ENCODE assay signal across 22 mouse cellular contexts in the genomic region with DNA sequence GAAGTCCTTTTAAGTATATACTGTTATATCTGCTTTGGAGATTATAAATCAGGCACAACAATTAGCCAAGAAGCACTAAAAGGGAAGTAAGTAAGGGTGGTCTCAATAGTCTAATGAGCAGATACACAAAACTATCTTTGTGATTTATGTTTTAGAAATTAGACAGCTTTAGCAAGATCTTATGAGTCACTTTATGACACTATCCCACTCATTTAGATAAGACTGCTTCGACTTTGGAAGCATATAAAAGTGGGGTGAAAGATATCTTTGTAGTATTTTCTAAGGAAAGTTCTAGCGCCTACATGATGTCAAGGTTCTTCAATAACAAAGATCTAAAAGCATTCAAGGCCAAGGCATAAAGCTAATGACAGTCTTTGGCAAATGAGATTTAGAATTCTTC.
DNase-seq lines count a peak whose midpoint lies in the region; ATAC-seq and TF ChIP-seq lines count a peak whose summit lies in the region.
"Had no signal": no experiment of that assay in that cellular context is flagged by ENCODE, and none has a peak within 500 bp of the region (broad histone marks: within the 10 kb centered on the region; RNA-seq: fewer than 3 reads in every experiment).

No protein-coding gene starts in this region.

- no peaks in the 10 kb centered on the region for H3K36me3 ChIP-seq in intestine, embryonic 15.5 days
- H3K36me3 ChIP-seq in intestine, embryonic 16.5 days (ENCODE audit: control insufficient read depth, insufficient read depth, low read length) = no peaks in the 10 kb centered on the region
- H3K36me3 ChIP-seq in intestine, postnatal 0 days (ENCODE audit: control insufficient read depth, insufficient read depth) = no peaks in the 10 kb centered on the region
- H3K36me3 ChIP-seq: G1E had no signal

- WGBS in intestine, embryonic 15.5 days = 63% methylated on average over 2 of the region's 2 CpGs
- 63% methylated on average over 2 of the region's 2 CpGs for WGBS in intestine, embryonic 16.5 days
- 41% methylated on average over 2 of the region's 2 CpGs for WGBS in intestine, postnatal 0 days
- WGBS in large intestine, adult 2 months = 16% methylated on average over 2 of the region's 2 CpGs

- TF ChIP-seq CTCF in intestine, postnatal 0 days (IDR thresholded peaks at IDR 0.05; ENCODE audit: low read depth) = no peak

- intact Hi-C loops in heart, postnatal 36 days (cut with DNase I) = no loop called here

- H3K27ac ChIP-seq in intestine, embryonic 15.5 days = no peak overlapping the region
- H3K27ac ChIP-seq in intestine, embryonic 16.5 days (ENCODE audit: low read length) = no peak overlapping the region
- no peak overlapping the region for H3K27ac ChIP-seq in intestine, postnatal 0 days (ENCODE audit: low read depth, low read length)

- H3K4me1 ChIP-seq in intestine, embryonic 15.5 days (replicated peaks) = no peaks in the 10 kb centered on the region
- H3K4me1 ChIP-seq in intestine, embryonic 16.5 days (ENCODE audit: control insufficient read depth, insufficient read depth, low read length) = no peaks in the 10 kb centered on the region
- 0 out of 2 replicates have a peak, but pooled peaks cover 5% of the 10 kb centered on the region for H3K4me1 ChIP-seq in intestine, postnatal 0 days (replicated peaks; ENCODE audit: control insufficient read depth, insufficient read depth, low read length)

- no peaks in the 10 kb centered on the region for H3K27me3 ChIP-seq in intestine, embryonic 15.5 days (replicated peaks)
- H3K27me3 ChIP-seq in intestine, embryonic 16.5 days (replicated peaks; ENCODE audit: control insufficient read depth, insufficient read depth, low read length) = no peaks in the 10 kb centered on the region
- H3K27me3 ChIP-seq in intestine, postnatal 0 days (replicated peaks; ENCODE audit: control insufficient read depth, insufficient read depth, low read length) = no peaks in the 10 kb centered on the region
- H3K27me3 ChIP-seq: CH12.LX had no signal

- no peak overlapping the region for H3K9ac ChIP-seq in intestine, embryonic 15.5 days
- H3K9ac ChIP-seq in intestine, embryonic 16.5 days (ENCODE audit: low read depth, low read length) = no peak overlapping the region
- no peak overlapping the region for H3K9ac ChIP-seq in intestine, postnatal 0 days (ENCODE audit: low read depth, low read length)

- H3K4me2 ChIP-seq in intestine, embryonic 15.5 days (replicated peaks) = no peak overlapping the region
- H3K4me2 ChIP-seq in intestine, embryonic 16.5 days (ENCODE audit: low read depth, low read length) = no peak overlapping the region
- no peak overlapping the region for H3K4me2 ChIP-seq in intestine, postnatal 0 days (replicated peaks; ENCODE audit: low read depth)

- no peak overlapping the region for H3K4me3 ChIP-seq in intestine, embryonic 15.5 days (replicated peaks)
- no peak overlapping the region for H3K4me3 ChIP-seq in intestine, embryonic 16.5 days (ENCODE audit: low read length)
- H3K4me3 ChIP-seq in intestine, postnatal 0 days (ENCODE audit: low read depth, low read length) = no peak overlapping the region

- peak; percentile 8 for DNase-seq in large intestine, adult 2 months (ENCODE audit: low read depth, low spot score)
- no peak for DNase-seq in heart, postnatal 36 days
- no peak for DNase-seq in cerebellum, postnatal 4 days (ENCODE audit: low spot score in 2 of 2)
- DNase-seq: adrenal gland, adult 2 months; adrenal gland, adult 8-10 months; adrenal gland, postnatal 10 days; adrenal gland, postnatal 14 days; adrenal gland, postnatal 25 days; adrenal gland, postnatal 36 days; B cell, adult 2 months; cerebellum, adult 11 months; cerebellum, adult 11-12 months had no signal

- H3K9me3 ChIP-seq in intestine, embryonic 15.5 days = no peaks in the 10 kb centered on the region
- no peaks in the 10 kb centered on the region for H3K9me3 ChIP-seq in intestine, embryonic 16.5 days (ENCODE audit: control insufficient read depth, low read length)
- no peaks in the 10 kb centered on the region for H3K9me3 ChIP-seq in intestine, postnatal 0 days (ENCODE audit: control insufficient read depth)
- H3K9me3 ChIP-seq: G1E had no signal

- ATAC-seq in intestine, embryonic 15.5 days = peak; percentile 58; the same call in 1 of the 2 replicates
- ATAC-seq in intestine, embryonic 16.5 days = peak; percentile 53
- ATAC-seq in intestine, postnatal 0 days = peak; percentile 59
- no peak for ATAC-seq in megakaryocyte, adult 5-6 weeks (ENCODE audit: poor library complexity, severe bottlenecking)
- no peak for ATAC-seq in inflammation-experienced regulatory T-cells, adult 6 months
- ATAC-seq: activated CD4-positive, CD25-positive, alpha-beta regulatory T cell, adult 4 months; CD4-positive, CD25-positive, alpha-beta regulatory T cell, adult 4 months; Patski had no signal

Comparison
In these comparisons a context has a peak if more than half of its experiments do, and no peak if none do; other contexts are left out.
1. ATAC-seq: peak in intestine, embryonic 15.5 days (single experiment), intestine, embryonic 16.5 days (single experiment) and intestine, postnatal 0 days (single experiment); none in megakaryocyte, adult 5-6 weeks (single experiment) and inflammation-experienced regulatory T-cells, adult 6 months (single experiment).